Mouse (Mus musculus) lung, postnatal 0 days (tissue): Measurements from ENCODE around the gene Jmy.

Experiments used
- CTCF ChIP-seq: IDR thresholded peaks from 2 replicates; pipeline ENCODE4 v1.5.1; 2016; ENCODE audit warnings: antibody characterized with exemption, mild to moderate bottlenecking
- EP300 ChIP-seq: IDR thresholded peaks from 2 replicates; pipeline ENCODE4 v1.6.1; 2016; ENCODE audit warnings: antibody characterized with exemption, mild to moderate bottlenecking, control low read depth

DNA sequence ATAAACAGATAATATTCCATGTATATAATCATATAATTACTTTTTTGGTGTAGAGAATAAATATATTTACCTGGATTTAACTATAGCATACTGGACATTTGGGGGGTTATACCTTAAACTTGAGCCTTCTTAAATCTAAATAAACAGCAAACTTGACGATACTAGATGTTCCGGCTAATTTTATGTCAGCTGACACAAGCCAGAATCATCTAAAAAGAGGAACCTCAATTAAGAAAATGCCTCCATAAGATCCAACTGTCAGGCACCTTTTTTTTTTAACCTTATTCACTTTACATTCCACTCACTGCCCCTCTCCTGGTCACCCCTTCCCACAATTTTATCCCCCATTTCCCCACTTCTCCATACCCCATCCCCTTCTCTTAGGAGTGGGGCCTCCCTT is 116.0 kb downstream of the Jmy start:
- TF ChIP-seq CTCF (no peak), EP300 (no peak)
